Mouse (Mus musculus): Measurements from ENCODE around the gene Gm28308.

The Gm28308 gene

GRCm38 (mm10) chr6:52156551-52157200 lies 56.5 kb downstream of the Gm28308 start:
- DNase-seq (ENCODE audit: low spot score): no peak

- no peak for DNase-seq (ENCODE audit: low spot score)
Observed at GRCm38 (mm10) chr6:52155471-52155870, 57.7 kb downstream of the Gm28308 start.

GRCm38 (mm10) chr6:52154044-52154443 lies 59.1 kb downstream of the Gm28308 start:
- DNase-seq (ENCODE audit: low spot score): no peak

GRCm38 (mm10) chr6:52153270-52153669 lies 59.9 kb downstream of the Gm28308 start:
- no peak for DNase-seq (ENCODE audit: low spot score)

GRCm38 (mm10) chr6:52152226-52153193 lies 60.6 kb downstream of the Gm28308 start:
- no peak for DNase-seq (ENCODE audit: low spot score)

- DNase-seq (ENCODE audit: low spot score): no peak
Observed at GRCm38 (mm10) chr6:52151571-52151970, 61.6 kb downstream of the Gm28308 start.

- no peak for DNase-seq (ENCODE audit: low spot score)
Observed at GRCm38 (mm10) chr6:52150401-52150966, 62.7 kb downstream of the Gm28308 start.

GRCm38 (mm10) chr6:52139115-52139514 lies 74.0 kb downstream of the Gm28308 start:
- DNase-seq (ENCODE audit: low spot score): no peak

- DNase-seq (ENCODE audit: low spot score): no peak
Observed at GRCm38 (mm10) chr6:52138576-52138975, 74.6 kb downstream of the Gm28308 start.

GRCm38 (mm10) chr6:52137841-52138535 lies 75.2 kb downstream of the Gm28308 start:
- no peak for DNase-seq (ENCODE audit: low spot score)

- no peak for DNase-seq (ENCODE audit: low spot score)
Observed at GRCm38 (mm10) chr6:52123673-52124072, 89.5 kb downstream of the Gm28308 start.

- no peak for DNase-seq (ENCODE audit: low spot score)
Observed at GRCm38 (mm10) chr6:52121173-52121572, 92.0 kb downstream of the Gm28308 start.

GRCm38 (mm10) chr6:52118903-52119635 lies 94.1 kb downstream of the Gm28308 start:
- DNase-seq (ENCODE audit: low spot score): no peak

- DNase-seq (ENCODE audit: low spot score): no peak
Observed at GRCm38 (mm10) chr6:52115899-52116298, 97.2 kb downstream of the Gm28308 start.
